Mouse (Mus musculus): ENCODE results near the gene Tpd52l2.

Tpd52l2 gene

DNA sequence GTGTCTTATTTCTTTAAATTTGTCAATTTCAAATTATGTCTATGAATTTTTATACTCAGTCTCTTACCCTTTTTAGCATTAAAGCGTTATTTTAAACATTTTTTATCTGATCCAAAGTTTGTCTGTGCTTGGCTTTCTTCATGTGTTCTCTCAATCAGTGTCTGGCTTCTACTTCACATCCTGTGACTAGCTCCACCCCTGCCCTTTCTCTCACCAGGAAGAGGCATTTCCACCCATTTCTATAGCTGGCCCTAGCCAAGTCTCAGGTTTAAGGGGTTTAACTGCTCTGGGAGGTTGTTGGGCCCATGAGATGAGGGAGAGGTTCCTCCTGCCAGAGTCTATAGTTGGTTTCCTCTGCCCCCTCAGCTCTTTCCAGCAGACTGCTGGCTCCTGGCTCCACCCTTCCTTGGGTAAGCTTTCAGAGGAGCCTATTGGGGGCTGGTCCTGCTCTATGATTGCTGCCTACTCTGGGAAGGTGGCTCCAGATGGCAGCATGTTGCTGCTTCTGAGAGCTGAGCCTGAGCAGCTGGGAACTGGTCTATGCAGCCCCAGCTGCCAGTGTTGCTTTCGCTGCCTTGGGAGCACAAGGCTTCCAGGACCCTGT lies 40.6 kb downstream of the Tpd52l2 start:
- DNase-seq (ENCODE audit: low read depth, low spot score) = peak; percentile 28

DNA sequence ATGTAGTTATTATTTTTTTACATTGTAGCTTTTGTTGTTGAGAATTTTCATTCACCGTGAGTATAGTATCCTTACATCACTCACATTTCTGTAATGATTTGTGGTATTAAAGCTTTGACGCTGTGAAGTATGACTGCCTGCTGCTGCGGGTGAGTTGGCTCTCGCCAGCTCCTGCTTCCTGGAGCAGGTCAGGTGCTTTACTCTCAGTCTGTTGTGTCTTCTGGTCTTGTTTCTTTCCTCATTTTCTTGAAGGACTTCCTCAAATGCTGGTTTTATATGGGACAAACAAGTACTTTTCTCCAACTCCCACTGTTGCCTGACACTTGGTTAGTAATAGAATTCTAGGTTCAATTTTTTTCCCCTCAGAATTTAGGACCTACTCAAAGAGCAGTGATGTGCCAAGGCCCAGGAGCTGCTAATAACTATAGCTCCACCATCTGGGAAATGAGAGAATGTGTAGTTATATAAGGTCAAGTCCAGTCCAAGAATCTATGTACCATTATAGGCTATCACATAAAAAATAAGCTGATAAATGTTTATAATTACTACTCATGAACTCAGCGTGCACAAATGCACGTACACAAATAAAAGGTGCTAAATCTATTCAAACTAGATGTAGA lies 44.9 kb downstream of the Tpd52l2 start:
- no peak for DNase-seq (ENCODE audit: low read depth, low spot score)

DNA sequence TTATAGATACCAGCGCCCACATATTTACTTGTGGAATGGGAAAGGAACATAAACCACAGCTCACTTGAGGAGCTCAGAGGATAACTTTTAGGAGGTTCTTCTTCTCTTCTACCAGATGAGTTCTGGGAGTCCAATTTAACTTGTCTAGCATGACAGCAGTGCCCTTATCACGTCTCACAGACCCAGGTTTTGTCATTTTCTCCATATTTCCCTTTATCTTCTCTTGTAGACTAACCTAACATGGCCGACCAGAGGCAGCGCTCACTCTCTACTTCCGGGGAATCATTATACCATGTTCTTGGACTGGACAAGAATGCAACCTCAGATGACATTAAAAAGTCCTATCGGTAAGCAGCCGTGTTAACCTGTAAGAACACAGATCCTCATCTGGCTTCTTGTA lies 49.2 kb downstream of the Tpd52l2 start:
- DNase-seq (ENCODE audit: low read depth, low spot score) = no peak

DNA sequence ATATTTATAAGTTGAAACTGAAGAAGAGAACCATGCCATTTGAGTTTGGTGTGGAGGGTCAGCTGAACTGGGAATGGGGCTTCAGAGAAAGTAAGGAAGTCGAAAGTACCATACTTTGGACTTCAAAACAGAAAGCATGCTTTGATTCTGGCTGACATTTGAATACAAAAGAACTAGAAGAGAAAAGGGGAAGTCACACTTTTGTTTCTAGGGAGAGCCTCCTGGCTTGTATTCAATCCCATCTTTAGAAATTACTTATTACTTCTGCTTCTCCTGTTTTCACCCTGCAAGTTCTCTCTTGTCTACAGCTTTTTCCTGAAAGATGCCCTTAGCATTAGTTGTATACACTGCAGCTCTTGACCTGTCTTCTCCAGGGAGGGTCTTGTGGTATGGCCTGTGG lies 51.3 kb downstream of the Tpd52l2 start:
- DNase-seq (ENCODE audit: low read depth, low spot score) = no peak

DNA sequence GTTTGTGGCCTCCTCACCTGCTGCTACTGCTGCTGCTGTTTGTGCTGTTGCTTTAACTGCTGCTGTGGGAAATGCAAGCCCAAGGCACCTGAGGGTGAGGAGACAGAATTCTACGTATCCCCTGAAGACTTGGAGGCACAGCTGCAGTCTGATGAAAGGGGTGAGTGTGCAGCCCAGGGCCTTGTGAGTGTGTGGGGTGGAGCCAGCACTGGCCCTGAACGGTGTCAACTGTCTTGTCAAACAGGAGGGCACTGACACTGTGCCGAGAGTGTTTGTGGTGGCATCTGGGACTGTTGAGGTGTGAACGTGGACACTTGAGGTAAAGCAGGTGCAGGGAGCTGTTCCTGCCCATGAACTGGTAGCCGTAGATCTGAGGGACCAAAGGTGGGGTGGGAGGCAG lies 51.7 kb downstream of the Tpd52l2 start:
- DNase-seq (ENCODE audit: low read depth, low spot score) = no peak

DNA sequence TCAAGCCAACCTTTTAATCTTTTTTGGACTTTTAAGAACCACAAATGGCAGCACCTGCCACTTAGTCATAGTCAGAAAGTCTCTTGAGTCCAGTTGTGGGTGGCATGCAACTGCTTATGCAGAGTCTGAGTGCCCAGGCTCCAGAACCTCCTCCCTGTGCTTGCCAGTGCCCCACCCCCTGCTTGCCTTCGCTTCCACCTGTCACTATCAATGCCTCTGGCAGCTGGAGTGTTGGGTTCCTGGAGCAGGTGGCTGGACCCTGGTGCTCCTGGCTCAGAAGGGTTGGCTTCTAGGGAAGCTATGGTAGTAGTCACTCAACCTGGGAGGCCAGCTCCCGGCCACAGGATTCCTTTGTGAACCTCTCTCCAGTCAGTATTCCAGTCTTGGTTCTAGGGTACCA lies 53.3 kb downstream of the Tpd52l2 start:
- no peak for DNase-seq (ENCODE audit: low read depth, low spot score)

DNA sequence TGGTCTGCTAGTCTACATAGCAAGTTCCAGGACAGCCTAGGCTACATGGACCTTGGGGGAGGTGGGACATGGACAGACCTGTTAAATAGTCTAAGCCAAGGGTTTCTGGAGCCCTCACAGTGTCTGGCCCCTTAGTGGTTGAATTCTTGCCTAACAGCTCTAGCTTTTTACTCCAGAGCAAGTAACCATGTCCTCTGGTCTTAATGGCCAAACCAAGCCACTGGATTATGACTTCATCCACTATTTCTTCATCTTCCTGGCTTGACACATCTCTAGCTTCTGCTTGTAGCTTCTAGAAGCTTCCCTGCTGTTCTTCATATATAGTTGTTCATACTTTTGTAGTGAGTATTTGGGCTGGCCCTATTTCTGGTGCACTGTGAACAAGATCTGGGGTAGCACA lies 56.8 kb downstream of the Tpd52l2 start:
- DNase-seq (ENCODE audit: low read depth, low spot score) = no peak

DNA sequence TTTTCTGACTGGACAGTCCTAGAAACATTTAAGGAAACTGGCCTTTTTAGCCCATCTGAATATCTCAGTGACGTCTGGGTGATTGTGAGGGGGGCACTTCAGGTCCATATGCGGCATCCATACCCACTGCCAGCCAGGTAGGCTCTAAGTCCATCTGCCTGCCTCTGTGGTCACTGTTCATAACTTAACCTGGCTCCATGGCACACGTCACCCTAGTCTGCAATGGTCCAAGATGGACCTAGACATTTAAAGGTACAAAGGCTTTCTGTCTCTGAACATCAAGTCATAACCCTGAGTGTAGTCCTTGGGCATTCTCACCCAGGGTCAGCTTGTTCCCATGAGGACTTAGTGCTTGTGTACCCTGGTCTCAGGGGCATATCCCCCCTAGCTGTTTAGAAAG lies 70.4 kb downstream of the Tpd52l2 start:
- no peak for DNase-seq (ENCODE audit: low read depth, low spot score)
